Mouse (Mus musculus) midbrain, embryonic 12.5 days (tissue): ENCODE data around the gene Nxph3. TPM values are rescaled to one million over a fixed set of nuclear protein-coding genes. Genes with fewer than 3 reads are reported as not detected.

Experiments
- ATAC-seq: fragments of 200-750 bp; cut with Nextera tagmentation; 2 replicates; pipeline ENCODE4 v1.8.0; 2017; ENCODE audit warnings: low read depth, moderate TSS enrichment, moderate library complexity; ENCODE audit not compliant: low FRiP score
- H3K27ac ChIP-seq: fragments of 300-500 bp; sonication (generic); replicated peaks from 2 replicates; pipeline ENCODE4 v1.5.1; 2016; ENCODE audit warnings: mild to moderate bottlenecking
- H3K27me3 ChIP-seq: fragments of 300-500 bp; sonication (generic); 2 replicates; pipeline ENCODE4 v1.6.1; 2016; ENCODE audit warnings: mild to moderate bottlenecking
- H3K36me3 ChIP-seq: fragments of 300-500 bp; sonication (generic); 2 replicates; pipeline ENCODE4 v1.6.1; 2016
- H3K4me1 ChIP-seq: fragments of 300-500 bp; sonication (generic); 2 replicates; pipeline ENCODE4 v1.6.1; 2016
- H3K4me2 ChIP-seq: fragments of 300-500 bp; sonication (generic); replicated peaks from 2 replicates; pipeline ENCODE4 v1.6.1; 2016; ENCODE audit warnings: mild to moderate bottlenecking, moderate library complexity
- H3K4me3 ChIP-seq: fragments of 300-500 bp; sonication (generic); 2 replicates; pipeline ENCODE4 v1.5.1; 2016; ENCODE audit warnings: mild to moderate bottlenecking
- H3K9ac ChIP-seq: fragments of 300-500 bp; sonication (generic); replicated peaks from 2 replicates; pipeline ENCODE4 v1.6.1; 2016; ENCODE audit warnings: mild to moderate bottlenecking, moderate library complexity
- H3K9me3 ChIP-seq: fragments of 300-500 bp; sonication (generic); 2 replicates; pipeline ENCODE4 v1.6.1; 2016; ENCODE audit warnings: mild to moderate bottlenecking
- WGBS: fragments of 180-500 bp; shearing (Covaris S2); methylation state at CpG from one replicate; pipeline ENCODE4 v1.1.7; 2016; 5-methylcytosine and 5-hydroxymethylcytosine counted together
- polyA plus RNA-seq: library from polyadenylated mRNA; unstranded; fragments of >200 nt; fragmentation: Nextera tagmentation; extraction: Ambion mirVana; gene quantifications from 2 replicates; pipeline ENCODE4 v1.2.1, GENCODE M21; 2016

Nxph3 gene
- polyA plus RNA-seq: 0.68 and 0.77 TPM in 2 replicates

DNA sequence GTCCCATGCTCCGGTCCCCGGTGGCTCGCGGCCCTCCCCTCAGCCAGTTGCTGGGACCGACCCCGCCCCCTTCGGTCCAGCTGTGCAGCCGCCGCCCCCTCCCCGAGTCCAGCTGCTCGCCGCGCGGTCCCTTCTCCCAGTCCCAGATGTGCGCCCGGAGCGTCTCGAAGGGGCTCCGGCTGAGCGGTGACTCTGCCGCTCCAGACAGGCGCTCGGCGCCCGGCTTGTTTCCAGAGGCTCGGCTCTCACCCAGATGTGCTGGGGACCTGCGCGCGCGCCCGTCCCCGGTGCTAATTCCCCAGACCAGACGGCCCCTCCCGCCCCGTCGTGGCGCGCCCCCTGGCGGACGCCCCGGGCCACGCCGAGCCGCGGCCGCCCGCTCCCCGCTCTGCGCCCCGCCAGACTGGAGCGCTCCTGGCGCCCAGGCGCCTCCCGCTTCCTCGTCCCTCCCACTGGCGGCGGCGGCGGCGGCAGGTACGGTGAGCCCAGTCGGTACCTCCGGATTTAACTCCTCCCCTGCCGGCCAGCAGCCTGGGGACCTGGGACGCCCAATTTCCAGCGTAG, at the start of gene Nxph3:
Gene Nxph3 (minus strand): TSS at position 273 of the 564 bp plus-strand sequence.
- Histone ChIP-seq H3K27me3 (peaks cover 93% of the 10 kb centered on the region), H3K36me3 (no peaks in the 10 kb centered on the region), H3K9ac (peak within 1 kb of the TSS; percentile 48), H3K4me2 (peak within 1 kb of the TSS; percentile 96), H3K27ac (no peak within 1 kb of the TSS), H3K4me1 (peaks cover 41% of the 10 kb centered on the region), H3K4me3 (peak within 1 kb of the TSS; percentile 52), H3K9me3 (no peaks in the 10 kb centered on the region)
- under 1% methylated on average over 62 of the region's 66 CpGs for WGBS
- ATAC-seq: peak; percentile 48

- Histone ChIP-seq H3K27me3 (0 out of 2 replicates have a peak, but pooled peaks cover 4% of the 10 kb centered on the region), H3K36me3 (no peaks in the 10 kb centered on the region), H3K4me2 (no peak overlapping the region), H3K27ac (no peak overlapping the region), H3K9me3 (no peaks in the 10 kb centered on the region), H3K4me3 (no peak overlapping the region), H3K4me1 (0 out of 2 replicates have a peak, but pooled peaks cover 4% of the 10 kb centered on the region), H3K9ac (no peak overlapping the region)
- 98% methylated on average over 3 of the region's 5 CpGs for WGBS
- ATAC-seq: no peak
Observed at GRCm38 (mm10) chr11:95563849-95564248, 49.5 kb upstream of the Nxph3 start.

DNA sequence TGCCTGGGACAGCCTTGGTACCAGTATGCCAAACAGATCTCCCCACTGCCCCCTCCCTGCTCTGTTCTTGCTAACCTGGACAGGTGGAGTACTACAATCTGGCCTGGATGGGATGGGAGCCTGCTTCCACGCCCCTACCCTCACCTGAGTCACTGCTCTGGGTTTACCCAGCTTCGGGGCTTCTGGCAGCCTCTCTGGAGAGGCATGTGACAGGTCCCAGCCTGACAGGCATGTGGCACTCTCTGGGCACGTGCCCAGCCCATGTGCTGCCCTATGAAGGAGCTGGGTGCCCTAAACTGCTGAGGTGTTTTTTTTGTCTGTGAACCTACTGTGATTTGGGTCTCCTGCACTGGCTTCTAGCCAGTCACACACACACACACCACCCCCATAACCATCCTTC, 46.4 kb upstream of the Nxph3 start:
- Histone ChIP-seq H3K4me3 (no peak overlapping the region), H3K4me2 (no peak overlapping the region), H3K9me3 (no peaks in the 10 kb centered on the region), H3K9ac (no peak overlapping the region), H3K27me3 (no peaks in the 10 kb centered on the region), H3K36me3 (no peaks in the 10 kb centered on the region), H3K27ac (no peak overlapping the region), H3K4me1 (0 out of 2 replicates have a peak, but pooled peaks cover 4% of the 10 kb centered on the region)
- ATAC-seq: no peak
- 64% methylated on average over 3 of the region's 3 CpGs for WGBS

DNA sequence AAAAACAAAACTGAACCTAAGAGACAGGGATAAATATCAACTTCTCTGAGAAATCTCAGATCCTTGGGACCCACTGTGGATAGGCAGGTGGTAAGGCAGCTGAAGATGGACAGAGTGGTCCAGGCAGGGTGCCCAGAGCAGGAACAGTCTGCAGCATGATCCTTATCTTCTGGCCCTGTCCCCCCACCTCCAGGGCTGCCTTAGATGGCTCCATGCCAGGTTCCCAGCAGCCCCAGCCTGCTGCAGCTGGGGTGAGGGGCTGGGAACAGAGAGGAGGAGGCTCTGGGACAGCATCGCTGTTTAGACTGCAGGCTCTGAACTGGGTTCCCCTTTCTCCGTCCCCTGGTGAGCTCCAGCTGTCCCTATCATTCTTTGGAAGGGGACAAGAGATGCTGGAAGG, 45.4 kb upstream of the Nxph3 start:
- no peak overlapping the region for H3K4me2 ChIP-seq
- H3K9ac ChIP-seq: no peak overlapping the region
- H3K36me3 ChIP-seq: no peaks in the 10 kb centered on the region
- no peak overlapping the region for H3K4me3 ChIP-seq
- 0 out of 2 replicates have a peak, but pooled peaks cover 4% of the 10 kb centered on the region for H3K4me1 ChIP-seq
- H3K27ac ChIP-seq: no peak overlapping the region
- no peaks in the 10 kb centered on the region for H3K9me3 ChIP-seq
- H3K27me3 ChIP-seq: no peaks in the 10 kb centered on the region
- no peak for ATAC-seq
- 57% methylated on average over 2 of the region's 2 CpGs for WGBS

DNA sequence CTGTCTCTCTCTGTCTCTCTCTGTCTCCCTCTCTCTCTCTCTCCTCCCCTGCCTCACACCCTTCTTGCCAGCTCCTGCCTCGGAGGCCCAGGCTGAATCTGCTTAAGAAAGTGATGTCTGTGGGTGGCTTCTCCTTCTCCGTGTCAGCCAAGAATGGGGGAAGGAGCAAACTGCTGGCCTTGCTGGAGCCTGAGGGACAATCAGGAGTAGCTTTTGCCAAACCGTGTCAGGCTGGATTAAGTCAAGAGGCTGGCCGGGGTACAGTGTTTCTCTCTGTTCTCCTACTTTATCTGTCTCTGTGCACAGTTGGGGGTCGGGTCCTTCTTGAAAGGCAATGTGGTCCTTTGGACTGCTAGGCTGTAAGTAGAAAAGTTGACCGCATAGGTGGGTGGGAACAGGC, 43.3 kb upstream of the Nxph3 start:
- ATAC-seq: no peak
- H3K4me1 ChIP-seq: 0 out of 2 replicates have a peak, but pooled peaks cover 4% of the 10 kb centered on the region
- H3K9ac ChIP-seq: no peak overlapping the region
- no peaks in the 10 kb centered on the region for H3K36me3 ChIP-seq
- no peak overlapping the region for H3K27ac ChIP-seq
- WGBS: 23% methylated on average over 6 of the region's 6 CpGs
- no peaks in the 10 kb centered on the region for H3K9me3 ChIP-seq
- no peaks in the 10 kb centered on the region for H3K27me3 ChIP-seq
- H3K4me3 ChIP-seq: no peak overlapping the region
- no peak overlapping the region for H3K4me2 ChIP-seq

DNA sequence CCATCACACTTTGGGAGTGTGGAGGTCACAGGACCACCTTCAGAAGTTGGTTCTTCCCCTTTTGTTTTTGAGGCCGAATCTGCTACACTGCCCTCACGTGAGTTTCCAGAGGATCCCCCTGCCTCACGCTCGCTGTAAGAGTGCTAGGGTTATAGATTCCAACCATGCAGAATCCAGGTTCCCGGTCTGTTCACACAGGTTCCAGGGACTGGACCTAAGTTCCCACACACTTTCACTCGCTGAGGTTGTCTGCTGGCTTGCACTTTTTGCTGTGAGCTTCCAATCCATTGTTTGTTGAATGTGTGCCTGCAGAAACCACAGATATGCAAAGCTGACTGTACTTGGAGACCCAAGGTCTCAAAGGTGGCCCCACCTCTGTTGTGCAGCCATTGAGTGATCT, 42.7 kb upstream of the Nxph3 start:
- H3K4me3 ChIP-seq: no peak overlapping the region
- H3K27ac ChIP-seq: no peak overlapping the region
- H3K36me3 ChIP-seq: no peaks in the 10 kb centered on the region
- H3K27me3 ChIP-seq: no peaks in the 10 kb centered on the region
- 0 out of 2 replicates have a peak, but pooled peaks cover 4% of the 10 kb centered on the region for H3K4me1 ChIP-seq
- no peak overlapping the region for H3K4me2 ChIP-seq
- no peak for ATAC-seq
- WGBS: 87% methylated on average over 6 of the region's 6 CpGs
- H3K9ac ChIP-seq: no peak overlapping the region
- H3K9me3 ChIP-seq: no peaks in the 10 kb centered on the region

DNA sequence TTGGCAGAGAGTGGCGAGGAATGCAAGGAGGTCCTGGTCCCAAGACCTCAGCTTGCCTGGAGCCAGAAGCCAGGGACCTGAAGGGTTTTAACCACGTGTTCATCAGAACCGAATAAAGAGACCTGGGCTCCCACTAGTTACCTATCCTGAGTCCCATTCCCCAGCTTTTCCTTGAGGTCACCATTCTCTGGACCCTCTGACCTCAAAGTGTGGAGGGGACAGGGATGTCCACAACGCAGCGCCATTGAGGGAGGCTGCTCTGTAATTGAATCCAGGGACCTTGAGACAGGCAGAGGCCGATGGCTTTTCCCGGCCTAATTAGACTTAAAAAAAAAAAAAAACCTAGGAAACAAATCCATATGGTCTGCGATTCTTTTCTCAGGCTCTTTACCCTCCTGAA, 40.9 kb upstream of the Nxph3 start:
- H3K36me3 ChIP-seq: no peaks in the 10 kb centered on the region
- H3K27ac ChIP-seq: no peak overlapping the region
- 0 out of 2 replicates have a peak, but pooled peaks cover 4% of the 10 kb centered on the region for H3K4me1 ChIP-seq
- H3K27me3 ChIP-seq: no peaks in the 10 kb centered on the region
- H3K4me2 ChIP-seq: no peak overlapping the region
- H3K9ac ChIP-seq: no peak overlapping the region
- H3K4me3 ChIP-seq: no peak overlapping the region
- WGBS: 57% methylated on average over 8 of the region's 8 CpGs
- no peak for ATAC-seq
- no peaks in the 10 kb centered on the region for H3K9me3 ChIP-seq

DNA sequence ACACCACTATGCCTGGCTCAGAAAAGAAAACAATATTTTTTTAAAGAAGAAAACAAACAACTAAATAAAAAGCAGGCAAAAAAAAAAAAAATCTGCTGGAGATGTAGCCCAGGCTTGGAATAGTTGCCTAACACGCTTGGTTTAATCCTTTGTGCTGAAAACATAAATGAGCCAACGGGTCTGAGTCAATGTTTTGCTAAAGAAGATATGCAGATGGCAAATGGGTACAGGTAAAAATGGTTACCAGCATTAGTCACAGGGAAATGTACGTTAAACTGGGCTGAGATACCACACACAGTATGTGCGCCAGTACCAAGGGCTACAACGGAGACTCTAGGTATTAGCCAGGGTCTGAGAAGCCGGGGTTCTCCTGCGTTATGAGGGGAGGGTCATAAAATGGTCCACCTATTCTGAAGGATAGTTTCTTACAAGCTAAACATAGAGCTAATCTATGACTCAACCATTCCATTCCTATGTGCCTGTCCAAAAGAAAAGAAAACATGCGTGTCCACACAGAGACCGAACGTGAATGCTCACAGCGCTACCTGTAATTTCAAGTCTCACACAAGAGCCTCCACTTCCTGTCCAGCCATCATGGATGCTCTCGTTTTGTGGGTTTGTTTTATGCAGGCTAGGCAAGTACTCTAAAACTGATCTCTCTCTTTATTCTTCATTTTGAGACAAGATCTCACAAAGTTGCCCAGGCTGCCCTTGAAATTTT, 36.1 kb upstream of the Nxph3 start:
- H3K36me3 ChIP-seq: no peaks in the 10 kb centered on the region
- no peaks in the 10 kb centered on the region for H3K27me3 ChIP-seq
- no peaks in the 10 kb centered on the region for H3K9me3 ChIP-seq
- no peak overlapping the region for H3K4me2 ChIP-seq
- no peak overlapping the region for H3K9ac ChIP-seq
- no peak for ATAC-seq
- H3K27ac ChIP-seq: no peak overlapping the region
- H3K4me3 ChIP-seq: no peak overlapping the region
- no peaks in the 10 kb centered on the region for H3K4me1 ChIP-seq
- 86% methylated on average over 12 of the region's 12 CpGs for WGBS

DNA sequence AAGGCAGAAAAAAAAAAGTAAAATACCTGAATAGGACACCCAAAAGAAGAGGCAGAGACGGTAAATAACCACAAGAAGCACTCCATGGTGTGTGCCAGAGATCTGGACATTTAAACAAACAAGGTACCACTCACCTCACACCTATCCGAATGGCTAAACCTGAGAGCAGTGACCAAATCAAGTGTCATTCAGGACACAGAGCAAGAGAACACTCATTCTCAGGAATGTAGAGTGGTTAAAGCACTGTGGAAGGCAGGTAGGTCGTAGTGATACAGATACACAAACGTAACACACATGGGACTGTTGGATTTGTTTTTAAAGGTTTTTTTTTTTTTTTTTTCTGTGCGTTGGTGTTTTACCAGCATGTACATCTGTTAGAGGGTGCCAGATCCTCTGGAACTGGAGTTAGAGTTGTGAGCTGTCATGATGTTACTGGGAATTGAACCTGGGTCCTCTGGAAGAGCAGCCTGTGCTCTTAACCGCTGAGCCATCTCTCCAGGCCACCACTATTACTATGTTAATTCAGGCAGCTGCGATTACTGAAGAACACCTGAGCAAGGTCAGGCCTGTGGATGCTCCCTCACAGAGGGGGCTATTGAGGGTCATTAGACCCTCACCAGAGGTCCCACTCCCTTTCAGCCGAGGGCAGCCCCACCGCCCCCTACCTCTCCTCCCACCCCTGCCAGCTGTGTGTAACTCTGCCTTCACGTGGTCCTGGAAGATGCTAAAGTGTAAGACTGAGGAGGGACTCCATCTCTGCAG, 31.8 kb upstream of the Nxph3 start:
- H3K9me3 ChIP-seq: no peaks in the 10 kb centered on the region
- H3K27me3 ChIP-seq: 0 out of 2 replicates have a peak, but pooled peaks cover 5% of the 10 kb centered on the region
- no peak for ATAC-seq
- H3K36me3 ChIP-seq: no peaks in the 10 kb centered on the region
- 69% methylated on average over 10 of the region's 10 CpGs for WGBS
- H3K4me1 ChIP-seq: no peaks in the 10 kb centered on the region
- H3K4me2 ChIP-seq: no peak overlapping the region
- H3K4me3 ChIP-seq: no peak overlapping the region
- H3K9ac ChIP-seq: no peak overlapping the region
- H3K27ac ChIP-seq: no peak overlapping the region

DNA sequence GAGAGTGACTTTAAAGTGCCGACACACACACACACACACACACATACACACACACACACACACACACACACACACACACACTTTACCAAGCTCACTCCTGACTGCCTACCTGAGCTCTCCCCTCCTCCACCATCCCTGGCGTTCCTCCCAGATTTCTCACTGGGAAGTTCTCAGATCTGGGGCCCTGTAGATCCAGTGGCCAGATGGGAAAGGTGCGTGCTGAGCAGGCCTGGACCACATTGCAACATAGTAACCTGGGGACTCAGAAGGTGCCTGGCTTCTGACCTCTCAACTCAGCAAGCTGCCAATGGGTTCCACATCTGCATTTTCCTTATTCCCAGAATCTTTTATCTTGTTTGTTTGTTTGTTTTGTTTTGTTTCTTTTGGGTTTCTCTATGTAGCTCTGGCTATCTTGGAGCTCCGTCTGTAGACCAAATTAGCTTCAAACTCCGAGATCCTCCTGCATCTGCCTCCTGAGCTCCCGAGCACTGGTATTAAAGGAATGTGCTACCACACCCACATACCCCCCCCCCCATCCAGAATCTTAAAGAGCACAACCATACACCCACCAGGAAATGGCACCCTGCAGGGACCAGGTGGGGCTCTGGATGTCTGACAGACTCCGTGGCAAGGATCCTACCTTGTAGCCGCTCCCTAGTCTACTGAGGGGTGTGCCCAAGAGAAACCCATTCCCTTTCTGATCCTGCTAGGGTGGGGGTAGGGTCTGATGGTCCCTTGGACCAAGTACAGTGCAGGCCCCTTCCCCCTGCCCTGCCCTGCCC, 30.4 kb upstream of the Nxph3 start:
- Histone ChIP-seq H3K4me1 (peaks cover 7% of the 10 kb centered on the region; the same call in 1 of the 2 replicates), H3K9me3 (no peaks in the 10 kb centered on the region), H3K4me3 (no peak overlapping the region), H3K27me3 (0 out of 2 replicates have a peak, but pooled peaks cover 5% of the 10 kb centered on the region), H3K4me2 (no peak overlapping the region), H3K27ac (no peak overlapping the region), H3K9ac (no peak overlapping the region), H3K36me3 (no peaks in the 10 kb centered on the region)
- ATAC-seq: no peak
- 88% methylated on average over 8 of the region's 8 CpGs for WGBS

- Histone ChIP-seq H3K4me3 (no peak overlapping the region), H3K4me1 (peaks cover 10% of the 10 kb centered on the region), H3K9ac (no peak overlapping the region), H3K9me3 (no peaks in the 10 kb centered on the region), H3K27me3 (peaks cover 9% of the 10 kb centered on the region; the same call in 1 of the 2 replicates), H3K27ac (no peak overlapping the region), H3K4me2 (no peak overlapping the region), H3K36me3 (no peaks in the 10 kb centered on the region)
- ATAC-seq: no peak
- 37% methylated on average over 18 of the region's 18 CpGs for WGBS
Observed at GRCm38 (mm10) chr11:95540637-95541385, 26.4 kb upstream of the Nxph3 start.
